Mouse (Mus musculus) layer of hippocampus, adult 9-11 months (tissue): ENCODE results near the gene Acads.

Source experiments
- DNase-seq: peaks from one replicate; pipeline ENCODE4 v3.0.0; 2022

The Acads gene

DNA sequence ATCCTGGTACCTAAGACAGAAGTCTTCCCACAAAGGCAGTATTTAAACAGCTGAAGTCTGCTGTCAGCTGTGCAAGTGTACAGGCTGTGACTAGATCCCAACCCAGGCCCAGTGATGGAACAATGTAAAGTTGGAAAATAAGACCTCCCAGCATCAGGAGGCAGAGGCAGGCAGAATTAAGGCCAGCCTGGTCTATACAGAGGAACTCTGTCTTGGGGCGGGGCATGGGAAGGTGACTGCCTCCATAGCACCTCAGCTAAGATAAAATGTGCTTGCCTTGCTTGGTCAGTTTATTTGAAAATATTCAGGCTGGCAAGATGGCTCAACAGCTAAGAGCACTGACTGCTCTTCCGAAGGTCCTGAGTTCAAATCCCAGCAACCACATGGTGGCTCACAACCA lies 48.7 kb downstream of the Acads start:
- DNase-seq = no peak

DNA sequence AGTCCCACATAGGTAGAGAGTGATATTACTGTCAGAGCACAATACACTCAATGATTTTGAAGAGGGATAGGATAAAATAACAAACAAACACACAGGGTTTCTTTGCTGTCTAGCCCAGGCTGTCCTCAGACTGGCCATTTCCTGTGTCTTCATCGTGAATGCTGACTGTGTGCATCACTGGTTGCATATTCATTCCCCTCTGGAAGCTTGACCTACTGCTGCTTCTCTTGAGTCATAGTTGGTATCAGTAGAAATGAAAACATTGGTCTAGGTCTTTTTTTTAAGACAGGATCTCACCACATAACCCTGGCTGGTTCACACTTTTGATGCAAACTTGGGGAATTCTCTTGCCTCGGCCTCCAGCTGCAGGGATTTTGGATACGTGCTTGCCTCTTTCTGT lies 49.5 kb downstream of the Acads start:
- DNase-seq = no peak

DNA sequence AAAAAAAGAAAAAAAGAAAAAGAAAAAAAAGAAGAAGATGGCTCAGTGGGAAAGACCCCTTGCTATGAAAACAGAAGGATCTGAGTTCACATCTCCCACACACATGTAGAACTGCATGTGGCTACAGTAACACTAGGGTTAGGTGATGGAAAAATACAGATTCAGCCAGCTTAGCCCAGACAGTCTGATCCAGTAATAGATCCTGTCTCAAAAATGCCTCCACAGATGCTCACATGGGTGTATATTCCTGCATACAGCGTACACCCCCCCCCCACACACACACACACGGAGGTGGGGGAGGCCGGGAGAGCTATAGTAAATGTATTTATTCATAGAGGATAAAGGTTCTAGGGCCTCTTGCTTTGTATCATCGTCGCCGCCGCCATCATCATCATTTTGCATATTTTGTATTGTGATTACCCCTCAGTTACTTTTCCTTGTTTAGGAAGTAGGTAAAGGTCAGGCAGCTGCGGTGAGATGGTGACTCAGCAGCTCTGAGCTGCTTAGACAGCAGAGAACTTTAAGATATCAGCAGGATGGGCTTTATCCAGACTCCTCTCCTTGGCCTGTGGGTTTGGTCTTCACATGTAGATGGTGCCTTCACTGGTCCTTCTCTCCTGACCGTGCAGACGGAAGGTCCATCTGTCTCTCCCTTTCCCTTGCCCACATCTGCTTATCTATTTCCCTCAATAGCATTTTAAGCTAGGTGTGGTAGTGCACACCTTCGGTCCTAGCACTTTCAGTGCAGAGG lies 50.3 kb downstream of the Acads start:
- no peak for DNase-seq

DNA sequence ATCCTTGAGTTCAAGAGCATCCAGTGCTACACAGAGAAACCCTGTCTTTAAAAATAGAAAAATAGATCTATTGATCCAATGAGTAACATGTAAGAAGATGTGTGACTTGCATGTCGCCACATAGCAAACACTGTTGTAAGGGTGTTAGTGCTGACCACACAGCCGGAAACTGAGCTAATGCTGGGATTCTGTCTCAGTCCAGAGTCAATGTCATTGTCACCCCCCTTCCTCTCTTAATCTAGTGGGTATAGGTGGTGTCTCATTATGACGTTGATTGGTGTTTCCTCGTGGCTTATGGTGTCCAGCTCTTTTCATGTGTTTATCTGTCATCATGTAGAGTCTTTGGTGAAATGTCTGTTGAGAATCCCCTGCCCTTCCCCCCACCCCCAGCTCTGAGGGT lies 52.9 kb downstream of the Acads start:
- no peak for DNase-seq

DNA sequence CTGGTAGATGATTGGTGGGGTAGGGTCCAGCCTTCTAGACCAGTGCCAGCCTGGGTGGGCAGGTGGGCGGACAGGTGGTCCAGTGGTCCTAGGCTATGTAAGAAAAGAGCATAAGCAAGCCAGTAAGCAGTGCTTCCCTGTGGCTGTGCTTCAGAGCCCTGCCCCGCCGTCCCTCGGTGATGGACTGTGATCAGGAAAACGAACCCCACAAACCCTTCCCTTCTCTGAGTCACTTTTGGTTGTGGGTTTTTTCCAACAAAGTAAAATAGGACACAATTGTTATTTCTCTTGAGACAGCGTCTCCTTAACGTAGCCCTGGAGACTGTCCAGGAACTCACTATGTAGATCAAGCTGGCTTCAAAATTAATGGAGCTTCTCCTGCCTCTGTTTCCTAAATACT lies 55.8 kb downstream of the Acads start:
- no peak for DNase-seq

DNA sequence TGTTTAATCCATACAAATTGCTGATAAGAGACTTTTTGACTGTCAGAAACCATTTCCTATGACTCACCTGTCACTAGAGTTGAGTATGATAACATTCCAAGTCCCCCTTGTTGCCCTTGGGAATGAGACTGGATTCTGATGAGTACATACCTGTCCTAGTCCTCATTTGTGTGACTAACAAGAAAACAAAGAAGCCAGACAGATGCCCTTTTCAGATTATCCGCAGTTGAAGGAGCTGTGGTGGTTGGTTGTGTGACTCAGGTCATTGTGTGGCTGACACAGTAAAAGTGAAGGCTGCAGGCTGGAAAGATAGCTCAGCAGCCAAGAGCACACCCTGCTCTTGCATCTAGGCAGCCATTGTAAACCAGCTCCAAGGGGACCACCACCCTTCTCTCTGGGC lies 56.6 kb downstream of the Acads start:
- no peak for DNase-seq

DNA sequence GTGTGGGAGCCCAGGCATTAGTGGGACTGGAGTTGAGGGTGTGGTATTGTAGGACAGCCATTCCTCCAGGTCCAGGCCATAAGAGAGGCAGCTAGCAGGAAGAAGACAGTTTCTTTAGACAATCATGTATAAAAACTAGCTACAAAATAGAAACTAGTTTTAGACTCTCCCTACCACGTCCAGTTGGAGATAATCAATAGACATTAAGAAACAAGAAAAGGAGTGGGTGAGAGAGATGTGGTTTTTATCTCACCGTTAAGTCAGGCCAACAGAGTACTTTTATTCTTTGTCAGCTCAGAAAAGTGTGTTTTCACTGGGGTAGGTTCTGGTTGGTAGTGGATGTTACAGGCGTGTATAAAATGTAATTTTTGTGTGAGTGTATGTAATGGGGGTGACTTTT lies 58.2 kb downstream of the Acads start:
- no peak for DNase-seq
